ENCODE assay signal across 24 mouse cellular contexts in the genomic region with DNA sequence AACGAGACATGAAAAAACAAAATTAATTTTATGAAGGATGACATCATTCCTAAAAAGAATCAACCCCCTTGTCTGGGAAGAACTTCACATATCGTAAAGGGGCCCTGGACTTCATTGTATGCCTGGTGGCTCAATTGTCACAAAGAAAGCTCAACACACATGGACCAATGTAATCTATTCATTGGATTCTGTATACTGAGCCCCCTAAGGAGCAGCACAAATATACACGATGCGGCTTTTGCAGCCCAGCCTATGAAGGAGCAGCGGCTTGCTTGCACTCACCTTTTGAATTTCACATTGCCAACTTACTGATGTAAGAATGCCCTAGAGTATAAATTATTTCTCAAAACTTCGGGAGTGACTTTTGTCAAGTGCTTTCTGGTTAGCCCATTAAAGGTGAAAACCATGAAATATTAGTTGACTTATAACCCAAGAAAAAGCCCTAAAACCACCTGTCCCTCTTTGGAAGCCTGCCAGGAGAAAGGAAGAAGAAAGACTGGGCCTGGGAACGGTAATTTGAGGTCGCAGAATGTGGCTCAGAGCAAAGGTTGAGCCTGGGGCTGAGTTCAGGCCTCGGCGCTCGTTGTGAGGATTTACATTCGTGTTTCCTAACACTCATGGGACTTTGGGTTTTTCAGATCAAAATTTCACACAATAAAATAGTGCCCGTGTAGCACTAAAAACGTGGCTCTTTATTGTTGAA.
DNase-seq lines count a peak whose midpoint lies in the region; ATAC-seq lines count a peak whose summit lies in the region.
"Had no signal": no experiment of that assay in that cellular context is flagged by ENCODE, and none has a peak within 500 bp of the region (broad histone marks: within the 10 kb centered on the region; RNA-seq: fewer than 3 reads in every experiment).

No protein-coding gene starts in this region.

- H3K27me3 ChIP-seq in embryonic facial prominence, embryonic 14.5 days (replicated peaks; ENCODE audit: control insufficient read depth, insufficient read depth, low read length) = no peaks in the 10 kb centered on the region
- no peaks in the 10 kb centered on the region for H3K27me3 ChIP-seq in embryonic facial prominence, embryonic 10.5 days (replicated peaks; ENCODE audit: low read depth, poor library complexity, severe bottlenecking)
- H3K27me3 ChIP-seq in midbrain, embryonic 14.5 days (ENCODE audit: control insufficient read depth, insufficient read depth, low read length) = no peaks in the 10 kb centered on the region
- H3K27me3 ChIP-seq in midbrain, embryonic 13.5 days = no peaks in the 10 kb centered on the region
- no peaks in the 10 kb centered on the region for H3K27me3 ChIP-seq in neural tube, embryonic 12.5 days (replicated peaks)
- no peaks in the 10 kb centered on the region for H3K27me3 ChIP-seq in neural tube, embryonic 15.5 days (replicated peaks)
- H3K27me3 ChIP-seq: CH12.LX; embryonic facial prominence, embryonic 15.5 days; hindbrain, embryonic 12.5 days; Patski had no signal

- H3K9ac ChIP-seq in embryonic facial prominence, embryonic 14.5 days (ENCODE audit: low read depth, low read length) = no peak overlapping the region
- no peak overlapping the region for H3K9ac ChIP-seq in midbrain, embryonic 14.5 days (replicated peaks; ENCODE audit: low read length)
- H3K9ac ChIP-seq in midbrain, embryonic 13.5 days (replicated peaks) = no peak overlapping the region
- no peak overlapping the region for H3K9ac ChIP-seq in neural tube, embryonic 12.5 days
- H3K9ac ChIP-seq in neural tube, embryonic 15.5 days (replicated peaks) = no peak overlapping the region
- H3K9ac ChIP-seq: embryonic facial prominence, embryonic 15.5 days; hindbrain, embryonic 12.5 days had no signal

- H3K27ac ChIP-seq in embryonic facial prominence, embryonic 14.5 days (replicated peaks; ENCODE audit: low read depth, low read length) = no peak overlapping the region
- no peak overlapping the region for H3K27ac ChIP-seq in embryonic facial prominence, embryonic 10.5 days (replicated peaks)
- no peak overlapping the region for H3K27ac ChIP-seq in midbrain, embryonic 14.5 days (replicated peaks; ENCODE audit: low read depth, low read length)
- H3K27ac ChIP-seq in midbrain, embryonic 13.5 days = no peak overlapping the region
- no peak overlapping the region for H3K27ac ChIP-seq in neural tube, embryonic 12.5 days
- no peak overlapping the region for H3K27ac ChIP-seq in neural tube, embryonic 15.5 days (replicated peaks)
- H3K27ac ChIP-seq: embryonic facial prominence, embryonic 15.5 days; forebrain, embryonic 10.5 days; heart, embryonic 10.5 days; hindbrain, embryonic 12.5 days had no signal

- H3K4me2 ChIP-seq in embryonic facial prominence, embryonic 14.5 days (ENCODE audit: low read depth, low read length) = no peak overlapping the region
- no peak overlapping the region for H3K4me2 ChIP-seq in midbrain, embryonic 14.5 days (ENCODE audit: low read length)
- H3K4me2 ChIP-seq in midbrain, embryonic 13.5 days (replicated peaks) = no peak overlapping the region
- H3K4me2 ChIP-seq in neural tube, embryonic 12.5 days (replicated peaks) = no peak overlapping the region
- H3K4me2 ChIP-seq in neural tube, embryonic 15.5 days = no peak overlapping the region
- H3K4me2 ChIP-seq: embryonic facial prominence, embryonic 15.5 days; hindbrain, embryonic 12.5 days had no signal

- H3K4me3 ChIP-seq in embryonic facial prominence, embryonic 14.5 days (ENCODE audit: low read depth, low read length) = no peak overlapping the region
- H3K4me3 ChIP-seq in embryonic facial prominence, embryonic 10.5 days = no peak overlapping the region
- H3K4me3 ChIP-seq in midbrain, embryonic 14.5 days (replicated peaks; ENCODE audit: low read depth, low read length) = no peak overlapping the region
- no peak overlapping the region for H3K4me3 ChIP-seq in midbrain, embryonic 13.5 days (replicated peaks)
- no peak overlapping the region for H3K4me3 ChIP-seq in neural tube, embryonic 12.5 days
- no peak overlapping the region for H3K4me3 ChIP-seq in neural tube, embryonic 15.5 days (replicated peaks)
- H3K4me3 ChIP-seq: embryonic facial prominence, embryonic 15.5 days; erythroblast, embryonic 14.5 days; forebrain, embryonic 10.5 days; heart, embryonic 10.5 days; hindbrain, embryonic 12.5 days had no signal

- H3K4me1 ChIP-seq in embryonic facial prominence, embryonic 14.5 days (ENCODE audit: control insufficient read depth, insufficient read depth, low read length) = no peaks in the 10 kb centered on the region
- H3K4me1 ChIP-seq in embryonic facial prominence, embryonic 10.5 days = no peaks in the 10 kb centered on the region
- no peaks in the 10 kb centered on the region for H3K4me1 ChIP-seq in midbrain, embryonic 14.5 days (ENCODE audit: control insufficient read depth, insufficient read depth, low read length)
- H3K4me1 ChIP-seq in midbrain, embryonic 13.5 days (replicated peaks) = no peaks in the 10 kb centered on the region
- H3K4me1 ChIP-seq in neural tube, embryonic 12.5 days = no peaks in the 10 kb centered on the region
- no peaks in the 10 kb centered on the region for H3K4me1 ChIP-seq in neural tube, embryonic 15.5 days
- H3K4me1 ChIP-seq: embryonic facial prominence, embryonic 15.5 days; forebrain, embryonic 10.5 days; heart, embryonic 10.5 days; hindbrain, embryonic 12.5 days had no signal

- no peaks in the 10 kb centered on the region for H3K36me3 ChIP-seq in embryonic facial prominence, embryonic 14.5 days (ENCODE audit: control insufficient read depth, insufficient read depth, low read length)
- H3K36me3 ChIP-seq in embryonic facial prominence, embryonic 10.5 days (replicated peaks) = no peaks in the 10 kb centered on the region
- H3K36me3 ChIP-seq in midbrain, embryonic 14.5 days (ENCODE audit: control insufficient read depth, insufficient read depth, low read length) = no peaks in the 10 kb centered on the region
- no peaks in the 10 kb centered on the region for H3K36me3 ChIP-seq in midbrain, embryonic 13.5 days
- no peaks in the 10 kb centered on the region for H3K36me3 ChIP-seq in neural tube, embryonic 12.5 days
- no peaks in the 10 kb centered on the region for H3K36me3 ChIP-seq in neural tube, embryonic 15.5 days
- H3K36me3 ChIP-seq: embryonic facial prominence, embryonic 15.5 days; forebrain, embryonic 10.5 days; heart, embryonic 10.5 days; hindbrain, embryonic 12.5 days had no signal

- no peak for DNase-seq in embryonic facial prominence, embryonic 14.5 days (ENCODE audit: low spot score)
- DNase-seq in embryonic facial prominence, embryonic 10.5 days (ENCODE audit: low spot score) = no peak
- peak; percentile 51 for DNase-seq in midbrain, embryonic 14.5 days
- DNase-seq in left cerebral cortex, adult 18-20 months (ENCODE audit: low spot score in 2 of 2) = no peak
- DNase-seq: adrenal gland, postnatal 14 days; cerebellum, adult 18-20 months; cerebellum, adult 9-11 months; cerebellum, postnatal 36 days; heart, adult 18-20 months; heart, postnatal 10 days; heart, postnatal 4 days had no signal

- no peaks in the 10 kb centered on the region for H3K9me3 ChIP-seq in embryonic facial prominence, embryonic 14.5 days (ENCODE audit: control insufficient read depth, low read length)
- H3K9me3 ChIP-seq in embryonic facial prominence, embryonic 10.5 days = no peaks in the 10 kb centered on the region
- no peaks in the 10 kb centered on the region for H3K9me3 ChIP-seq in midbrain, embryonic 14.5 days (ENCODE audit: control insufficient read depth, low read length)
- no peaks in the 10 kb centered on the region for H3K9me3 ChIP-seq in midbrain, embryonic 13.5 days
- no peaks in the 10 kb centered on the region for H3K9me3 ChIP-seq in neural tube, embryonic 12.5 days
- no peaks in the 10 kb centered on the region for H3K9me3 ChIP-seq in neural tube, embryonic 15.5 days (replicated peaks)
- H3K9me3 ChIP-seq: embryonic facial prominence, embryonic 15.5 days; forebrain, embryonic 10.5 days; heart, embryonic 10.5 days; hindbrain, embryonic 12.5 days had no signal

- 63% methylated on average over 14 of the region's 14 CpGs for WGBS in embryonic facial prominence, embryonic 14.5 days
- 83% methylated on average over 14 of the region's 14 CpGs for WGBS in embryonic facial prominence, embryonic 10.5 days
- 60% methylated on average over 14 of the region's 14 CpGs for WGBS in midbrain, embryonic 14.5 days
- 75% methylated on average over 14 of the region's 14 CpGs for WGBS in midbrain, embryonic 13.5 days
- 53% methylated on average over 14 of the region's 14 CpGs for WGBS in neural tube, embryonic 12.5 days
- WGBS in neural tube, embryonic 15.5 days = 46% methylated on average over 14 of the region's 14 CpGs

- 0 out of 2 replicates have a peak, but pooled peaks have one; percentile 18 for ATAC-seq in embryonic facial prominence, embryonic 14.5 days (ENCODE audit: low read depth)
- ATAC-seq in midbrain, embryonic 14.5 days (ENCODE audit: low FRiP score, low TSS enrichment) = peak; percentile 53; the same call in 1 of the 2 replicates
- no peak for ATAC-seq in midbrain, embryonic 13.5 days
- 0 out of 2 replicates have a peak, but pooled peaks have one; percentile 58 for ATAC-seq in neural tube, embryonic 12.5 days (ENCODE audit: low FRiP score, low read depth)
- no peak for ATAC-seq in neural tube, embryonic 15.5 days (ENCODE audit: low FRiP score)
- ATAC-seq: activated CD4-positive, CD25-positive, alpha-beta regulatory T cell, adult 4 months; forebrain, embryonic 14.5 days; hindbrain, embryonic 16.5 days; Patski had no signal

Comparison
In these comparisons a context has a peak if more than half of its experiments do, and no peak if none do; other contexts are left out.
1. ATAC-seq: peak in embryonic facial prominence, embryonic 14.5 days (single experiment), midbrain, embryonic 14.5 days (single experiment) and neural tube, embryonic 12.5 days (single experiment); none in midbrain, embryonic 13.5 days (single experiment) and neural tube, embryonic 15.5 days (single experiment).